Mouse (Mus musculus) granulocyte monocyte progenitor cell, adult 5-6 weeks (primary cell): ENCODE data around the gene Cog1. TPM values are rescaled to one million over a fixed set of nuclear protein-coding genes. Genes with fewer than 3 reads are reported as not detected.

Source experiments
- ATAC-seq: replicated peaks from 2 replicates; pipeline ENCODE4 v1.8.0; 2016; ENCODE audit warnings: mild to moderate bottlenecking, moderate TSS enrichment, inconsistent platforms; ENCODE audit not compliant: poor library complexity, severe bottlenecking
- total RNA-seq, 2 experiments: library from RNA; stranded (forward) in 1 of 2; stranded (reverse) in 1 of 2; fragments of 200-712, 200-1000 nt in 1 of 2; fragments of >200 nt in 1 of 2; fragmentation: Nextera tagmentation in 1 of 2; gene quantifications; 2 replicates each; pipeline ENCODE4 v1.2.3; 2014 to 2017

The Cog1 gene
- total RNA-seq, 2 experiments from 2014 or later: 22.8 to 63.6 TPM

DNA sequence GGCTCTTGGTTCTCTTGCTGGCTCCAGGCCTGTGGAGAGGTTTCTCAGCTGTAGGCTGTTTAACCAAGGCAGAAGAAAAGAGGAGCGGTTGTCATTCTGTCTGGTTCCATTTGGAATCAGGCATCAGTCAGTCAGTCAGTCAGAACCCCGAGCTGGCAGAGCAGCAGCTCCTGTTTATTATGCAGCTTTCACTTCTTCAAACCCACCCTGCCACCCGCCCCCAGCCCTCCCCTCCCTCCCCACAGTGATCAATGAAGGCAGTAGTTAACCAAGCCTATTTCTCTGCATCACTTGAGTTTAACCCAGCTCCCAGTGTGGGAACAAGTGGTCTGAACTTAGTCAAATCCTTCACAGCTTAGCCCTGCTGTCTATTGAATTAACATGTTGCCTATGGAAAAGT is 42.9 kb downstream of the Cog1 start:
- no peak; the same call in 1 of the 2 replicates for ATAC-seq

- no peak for ATAC-seq
These were observed 48.6 kb downstream of the Cog1 start for GRCm38 (mm10) chr11:113697571-113697970.

DNA sequence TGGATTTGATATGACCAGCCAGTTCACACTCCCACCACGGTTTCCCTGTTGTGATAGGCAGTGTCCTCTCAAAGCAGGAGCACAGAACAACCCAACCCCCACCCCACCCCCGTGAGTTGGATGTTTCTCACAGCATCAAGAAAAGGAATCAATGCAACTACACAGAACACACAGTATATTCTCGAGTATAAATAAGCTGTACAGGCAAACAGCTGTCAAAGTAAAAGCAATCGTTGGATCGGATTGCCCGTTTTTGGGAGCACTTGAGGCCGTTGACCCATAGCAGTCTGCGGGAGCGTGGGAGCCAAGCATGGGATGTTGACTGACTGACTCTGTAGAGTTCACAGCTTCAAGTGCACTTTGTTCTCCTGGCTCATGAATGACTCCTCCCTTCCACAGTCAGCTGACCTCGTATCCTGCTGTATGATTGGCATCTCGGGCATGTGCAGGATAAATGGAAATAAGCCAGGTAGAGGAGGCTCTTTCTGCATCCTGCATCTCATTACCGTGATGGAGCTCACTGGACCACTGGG is 49.1 kb downstream of the Cog1 start:
- no peak for ATAC-seq

DNA sequence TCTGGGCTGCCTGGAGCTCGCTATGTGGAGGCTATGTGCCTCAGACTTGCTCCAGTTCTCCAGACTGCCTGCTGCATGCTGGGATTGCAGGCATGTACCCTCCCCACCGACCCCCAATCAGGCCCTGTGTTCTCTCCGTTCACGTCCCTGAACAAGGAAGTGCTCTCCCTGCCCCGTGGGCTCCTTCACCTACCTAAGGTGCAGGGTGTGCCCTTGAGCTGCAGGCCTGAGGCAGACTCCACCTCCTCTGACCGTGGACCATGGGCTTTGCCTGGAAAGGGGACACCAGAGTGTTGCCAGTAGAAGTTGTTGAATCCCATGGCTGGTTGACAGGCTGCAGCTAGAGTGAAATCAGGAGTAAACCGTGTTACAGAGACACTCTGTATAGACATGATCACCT is 50.7 kb downstream of the Cog1 start:
- no peak for ATAC-seq

GRCm38 (mm10) chr11:113703758-113704157 is 54.8 kb downstream of the Cog1 start:
- ATAC-seq: peak; percentile 84

DNA sequence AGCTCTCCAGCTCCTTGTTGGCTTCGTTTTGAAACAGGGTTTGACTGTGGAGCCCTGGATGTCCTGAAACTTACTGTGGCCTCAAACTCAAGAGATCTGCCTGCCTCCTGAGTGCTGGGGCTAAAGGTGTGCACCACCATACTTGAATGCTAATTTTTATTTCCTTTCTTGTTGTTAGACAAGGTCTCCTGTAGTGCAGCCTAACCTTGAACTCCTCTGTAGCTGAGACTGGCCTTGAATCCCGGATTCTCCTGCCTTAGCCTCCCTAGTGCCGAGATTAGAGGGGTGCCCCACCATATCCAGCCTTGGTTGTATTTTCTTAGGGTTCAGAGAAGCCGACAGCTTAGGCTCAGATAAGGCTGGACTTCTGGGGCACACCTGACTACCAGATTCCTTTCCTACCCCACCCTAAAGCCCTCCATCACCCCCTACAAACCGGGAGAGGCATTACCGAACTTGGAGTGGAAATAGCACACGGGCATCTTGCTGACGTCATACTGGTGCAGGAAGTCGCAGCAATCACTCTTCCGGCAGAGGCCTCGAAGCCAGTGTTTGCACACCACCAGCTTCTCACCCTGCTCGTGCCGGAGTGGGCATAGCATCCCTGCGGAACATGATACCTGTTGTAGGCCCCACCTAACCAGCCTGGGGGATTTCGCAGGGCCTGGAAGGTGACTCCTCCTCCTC is 57.1 kb downstream of the Cog1 start:
- 0 out of 2 replicates have a peak, but pooled peaks have one; percentile 28 for ATAC-seq

DNA sequence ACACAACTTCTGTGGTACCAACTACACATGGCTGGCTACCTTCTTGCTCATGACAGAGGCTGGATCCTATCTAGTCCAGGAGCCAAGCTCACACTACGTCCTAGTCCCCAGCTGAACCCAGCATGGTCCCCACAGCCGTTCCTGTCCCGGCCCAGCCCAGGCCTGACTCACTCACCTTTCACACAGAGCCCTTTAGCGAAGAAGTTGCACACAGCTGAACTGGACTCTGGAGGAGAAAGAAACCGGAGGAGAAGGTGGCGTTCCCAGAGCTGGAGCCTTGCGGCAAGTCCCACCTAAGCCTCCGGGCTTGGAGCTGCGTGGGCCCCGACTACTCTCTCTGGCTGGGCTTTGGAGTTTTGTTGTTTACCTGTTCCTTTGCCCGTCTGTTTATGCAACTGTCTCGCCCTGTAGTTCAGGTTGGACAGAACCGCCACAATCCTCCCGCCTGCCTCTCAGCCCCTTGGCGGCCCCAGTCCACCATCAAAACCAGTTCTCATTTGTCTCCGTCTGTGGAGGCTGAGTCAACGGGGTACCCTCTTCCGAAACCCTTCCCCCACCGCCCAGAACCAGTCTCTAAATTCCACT is 59.8 kb downstream of the Cog1 start:
- ATAC-seq: no peak

GRCm38 (mm10) chr11:113709272-113709671 is 60.3 kb downstream of the Cog1 start:
- ATAC-seq: no peak

GRCm38 (mm10) chr11:113709731-113710256 is 60.8 kb downstream of the Cog1 start, which contains the start of gene Cpsf4l:
Gene Cpsf4l, minus strand, starts transcription at chr11:113710017.
- no peak for ATAC-seq

GRCm38 (mm10) chr11:113710257-113710777 is 61.3 kb downstream of the Cog1 start:
- ATAC-seq: no peak

- ATAC-seq: no peak
These were observed 62.1 kb downstream of the Cog1 start for GRCm38 (mm10) chr11:113711061-113711460.

- ATAC-seq: peak; percentile 65
These were observed 66.2 kb downstream of the Cog1 start for GRCm38 (mm10) chr11:113715078-113715674.

DNA sequence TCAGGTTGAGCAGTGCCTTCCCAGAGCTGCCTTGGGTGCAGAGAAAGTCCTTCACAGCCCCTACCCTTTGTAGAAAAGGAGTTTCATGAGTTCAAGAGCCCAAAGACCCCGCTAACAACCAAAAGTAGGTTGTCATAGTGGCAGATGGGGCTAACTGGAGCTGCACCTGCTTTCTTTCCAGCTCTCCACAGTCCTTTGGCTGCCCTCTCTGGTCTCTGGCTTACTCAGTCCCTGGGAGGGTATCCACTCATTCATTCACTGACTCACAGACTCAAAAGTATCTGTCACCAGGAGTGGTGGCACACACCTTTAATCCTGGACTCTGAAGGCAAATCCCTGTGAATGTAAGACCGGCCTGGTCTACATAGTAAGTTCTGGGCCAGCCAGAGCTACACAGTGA is 67.2 kb downstream of the Cog1 start:
- no peak for ATAC-seq

Other genes starting within 250 kb of the Cog1 start
- gene Sstr2, start 29.8 kb upstream of the Cog1 start, total RNA-seq (2014; fragmentation: Nextera tagmentation): 0.13 and 1.2 TPM in 2 replicates
- gene Sstr2, start 29.8 kb upstream of the Cog1 start, total RNA-seq (2017): not detected in 2 replicates
- gene Slc39a11, start 910 bp downstream of the Cog1 start, total RNA-seq (2014; fragmentation: Nextera tagmentation): 24.8 and 37.0 TPM in 2 replicates
- 30.5 and 36.9 TPM in 2 replicates for gene Slc39a11, start 910 bp downstream of the Cog1 start, total RNA-seq (2017)
- gene Fam104a, start 35.0 kb downstream of the Cog1 start, total RNA-seq (2014; fragmentation: Nextera tagmentation): 14.4 and 15.6 TPM in 2 replicates
- gene Fam104a, start 35.0 kb downstream of the Cog1 start, total RNA-seq (2017): 17.6 and 25.0 TPM in 2 replicates
- gene D11Wsu47e, start 35.2 kb downstream of the Cog1 start, total RNA-seq (2014; fragmentation: Nextera tagmentation): 10.4 and 28.3 TPM in 2 replicates
- 6.4 and 19.0 TPM in 2 replicates for gene D11Wsu47e, start 35.2 kb downstream of the Cog1 start, total RNA-seq (2017)
- gene Cpsf4l, start 60.8 kb downstream of the Cog1 start, total RNA-seq (2014; fragmentation: Nextera tagmentation): not detected in 2 replicates
- gene Cpsf4l, start 60.8 kb downstream of the Cog1 start, total RNA-seq (2017): not detected in 2 replicates
- gene Cdc42ep4, start 102.7 kb downstream of the Cog1 start, total RNA-seq (2014; fragmentation: Nextera tagmentation): 13.9 and 15.5 TPM in 2 replicates
- 14.8 and 21.5 TPM in 2 replicates for gene Cdc42ep4, start 102.7 kb downstream of the Cog1 start, total RNA-seq (2017)